Mouse (Mus musculus): ENCODE measurements around the gene Tbc1d4. TPM values are rescaled to one million over a fixed set of nuclear protein-coding genes. Genes with fewer than 3 reads are reported as not detected.

Gene Tbc1d4
- total RNA-seq (2014; rRNA removed) (10.8 and 14.7 TPM in 2 replicates), polyA plus RNA-seq (2015; fragmentation: Nextera tagmentation; extraction: Ambion mirVana) (5.2 and 6.9 TPM in 2 replicates)

DNA sequence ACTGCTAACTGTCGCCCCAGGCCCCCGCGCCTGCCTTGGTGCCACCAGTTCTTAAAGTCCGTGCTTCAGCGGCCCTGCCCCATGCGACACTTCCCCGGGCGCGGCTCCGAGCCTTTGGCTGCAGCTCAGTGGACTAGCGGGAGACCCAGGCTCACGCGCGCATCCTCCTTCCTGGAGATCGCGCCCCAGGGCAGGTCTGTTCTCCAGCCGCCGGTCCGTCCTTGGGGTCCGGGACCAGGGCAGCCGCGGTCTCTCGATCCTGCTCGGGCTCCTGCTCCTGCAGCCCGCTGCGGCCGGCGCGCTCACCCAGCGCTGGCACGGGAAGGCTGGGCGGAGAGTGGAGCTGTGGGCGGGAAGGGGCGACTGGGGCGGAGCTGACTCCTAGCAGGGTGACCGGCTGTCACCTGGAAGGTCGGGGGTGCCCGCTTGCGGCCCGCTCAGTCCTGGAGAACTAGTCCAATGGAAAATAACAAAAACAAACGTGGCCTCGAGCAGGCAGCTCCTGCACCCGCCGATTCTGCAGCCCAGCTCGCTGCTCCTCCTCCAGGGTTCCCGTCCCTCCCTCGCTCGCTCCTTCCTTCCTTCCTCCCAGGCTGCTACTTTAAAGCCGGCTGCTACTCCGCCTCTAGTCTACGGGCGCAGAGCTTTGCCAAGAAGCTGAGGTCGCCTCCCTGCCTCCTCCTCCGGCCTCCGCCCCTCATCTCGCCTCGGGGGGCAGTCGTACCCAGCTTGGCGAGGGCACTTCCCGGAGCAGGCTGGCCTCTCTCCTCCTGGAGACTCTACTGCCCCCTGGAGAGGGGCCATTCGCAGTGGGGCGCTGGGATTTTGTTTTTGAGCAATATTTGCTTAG is at the start of gene Tbc1d4:
Tbc1d4 (minus strand) TSS at position 673 of the 850 bp plus-strand sequence.
- Histone ChIP-seq H3K4me3 (ENCODE audit: low read depth, low read length) (peak within 1 kb of the TSS; percentile 80), H3K4me2 (ENCODE audit: low read depth) (peak within 1 kb of the TSS; percentile 98), H3K9ac (peak within 1 kb of the TSS; percentile 64), H3K27me3 (ENCODE audit: insufficient read depth, low read length) (no peaks in the 10 kb centered on the region), H3K27ac (ENCODE audit: low read depth, low read length) (peak within 1 kb of the TSS; percentile 5; the same call in 1 of the 2 replicates), H3K4me1 (ENCODE audit: insufficient read depth) (no peaks in the 10 kb centered on the region), H3K36me3 (ENCODE audit: insufficient read depth) (no peaks in the 10 kb centered on the region), H3K9me3 (ENCODE audit: low read length) (no peaks in the 10 kb centered on the region)
- TF ChIP-seq CTCF (IDR thresholded peaks at IDR 0.05; ENCODE audit: low read depth) = peak; percentile 76
- WGBS = 2% methylated on average over 62 of the region's 62 CpGs
- ATAC-seq = peak; percentile 82
- peak; percentile 79 for DNase-seq

- WGBS = 87% methylated on average over 10 of the region's 10 CpGs
- Histone ChIP-seq H3K4me3 (ENCODE audit: low read depth, low read length) (no peak overlapping the region), H3K36me3 (ENCODE audit: insufficient read depth) (peaks cover 9% of the 10 kb centered on the region), H3K4me2 (ENCODE audit: low read depth) (no peak overlapping the region), H3K9me3 (ENCODE audit: low read length) (no peaks in the 10 kb centered on the region), H3K27me3 (ENCODE audit: insufficient read depth, low read length) (no peaks in the 10 kb centered on the region), H3K4me1 (ENCODE audit: insufficient read depth) (peaks cover 10% of the 10 kb centered on the region; the same call in 1 of the 2 replicates), H3K27ac (ENCODE audit: low read depth, low read length) (no peak overlapping the region), H3K9ac (no peak overlapping the region)
- ATAC-seq = no peak
- no peak for TF ChIP-seq CTCF (IDR thresholded peaks at IDR 0.05; ENCODE audit: low read depth)
- no peak for DNase-seq
Observed at GRCm38 (mm10) chr14:101656307-101656706, 47.3 kb upstream of the Tbc1d4 start.

GRCm38 (mm10) chr14:101654526-101654909 is 45.5 kb upstream of the Tbc1d4 start:
- no peak overlapping the region for H3K27ac ChIP-seq (ENCODE audit: low read depth, low read length)
- peak; percentile 18 for DNase-seq
- H3K9me3 ChIP-seq (ENCODE audit: low read length) = no peaks in the 10 kb centered on the region
- H3K9ac ChIP-seq = peak overlapping the region; percentile 89
- peak overlapping the region; percentile 88 for H3K4me2 ChIP-seq (ENCODE audit: low read depth)
- H3K4me3 ChIP-seq (ENCODE audit: low read depth, low read length) = peak overlapping the region; percentile 99
- ATAC-seq = no peak
- whole genome bisulfite sequencing = under 1% methylated on average over 9 of the region's 10 CpGs
- H3K27me3 ChIP-seq (ENCODE audit: insufficient read depth, low read length) = no peaks in the 10 kb centered on the region
- TF ChIP-seq CTCF (IDR thresholded peaks at IDR 0.05; ENCODE audit: low read depth) = no peak
- H3K36me3 ChIP-seq (ENCODE audit: insufficient read depth) = 0 out of 2 replicates have a peak, but pooled peaks cover 2% of the 10 kb centered on the region
- peaks cover 10% of the 10 kb centered on the region; the same call in 1 of the 2 replicates for H3K4me1 ChIP-seq (ENCODE audit: insufficient read depth)

DNA sequence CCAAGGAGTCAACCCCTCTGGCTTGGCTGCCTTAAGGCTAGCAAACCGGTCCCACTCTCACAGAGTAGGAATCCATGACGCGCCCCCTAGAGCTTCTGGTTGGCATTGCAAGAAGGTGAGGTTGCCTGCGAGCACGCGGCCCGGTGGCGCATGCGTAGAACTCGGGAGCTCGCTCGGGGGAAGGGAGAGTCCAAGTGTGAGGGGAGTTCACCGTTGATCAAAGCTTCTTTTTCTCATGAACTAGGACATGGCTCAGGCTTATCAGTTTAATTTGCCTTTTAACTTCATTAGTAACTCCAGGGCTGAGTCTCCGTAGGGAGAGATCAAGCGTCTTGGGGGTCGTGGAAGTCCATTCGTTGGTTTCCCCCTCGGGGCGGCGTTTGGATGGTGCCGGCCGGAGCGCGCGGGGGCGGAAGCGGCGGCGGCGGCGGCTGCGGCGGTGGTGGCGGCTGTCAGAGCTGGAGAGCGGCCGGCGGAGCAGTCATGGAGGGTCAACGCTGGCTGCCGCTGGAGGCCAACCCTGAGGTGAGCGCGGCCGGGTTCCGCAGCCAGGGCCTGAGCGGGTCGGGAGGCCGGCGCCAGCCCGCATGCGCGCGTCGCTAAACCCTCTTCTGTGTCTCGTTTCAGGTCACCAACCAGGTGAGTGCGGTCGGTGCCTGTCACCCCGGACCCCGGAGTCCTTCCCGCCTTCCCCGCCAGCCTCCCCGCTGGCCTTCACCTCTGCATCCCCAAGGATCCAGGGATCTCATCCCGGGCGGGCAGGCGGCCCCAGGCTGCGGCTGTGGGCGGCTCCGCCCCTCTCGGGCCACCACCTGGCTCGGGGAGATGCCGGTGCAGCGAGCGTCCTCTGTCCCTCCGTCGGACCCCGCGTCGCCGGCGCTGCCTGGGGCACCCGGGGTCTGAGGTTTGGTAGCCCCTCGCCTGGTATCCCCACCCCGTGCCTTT is 44.9 kb upstream of the Tbc1d4 start, which contains the start of gene Uchl3:
Uchl3 (plus strand) TSS at position 387 of the 945 bp plus-strand sequence.
- under 1% methylated on average over 73 of the region's 81 CpGs for WGBS
- Histone ChIP-seq H3K4me2 (ENCODE audit: low read depth) (peak within 1 kb of the TSS; percentile 88), H3K27me3 (ENCODE audit: insufficient read depth, low read length) (no peaks in the 10 kb centered on the region), H3K27ac (ENCODE audit: low read depth, low read length) (peak within 1 kb of the TSS; percentile 82), H3K9ac (peak within 1 kb of the TSS; percentile 89), H3K4me1 (ENCODE audit: insufficient read depth) (peaks cover 10% of the 10 kb centered on the region; the same call in 1 of the 2 replicates), H3K4me3 (ENCODE audit: low read depth, low read length) (peak within 1 kb of the TSS; percentile 99), H3K9me3 (ENCODE audit: low read length) (no peaks in the 10 kb centered on the region), H3K36me3 (ENCODE audit: insufficient read depth) (no peaks in the 10 kb centered on the region)
- ATAC-seq = peak; percentile 94
- TF ChIP-seq CTCF (IDR thresholded peaks at IDR 0.05; ENCODE audit: low read depth) = peak; percentile 97
- DNase-seq = peak; percentile 99

DNA sequence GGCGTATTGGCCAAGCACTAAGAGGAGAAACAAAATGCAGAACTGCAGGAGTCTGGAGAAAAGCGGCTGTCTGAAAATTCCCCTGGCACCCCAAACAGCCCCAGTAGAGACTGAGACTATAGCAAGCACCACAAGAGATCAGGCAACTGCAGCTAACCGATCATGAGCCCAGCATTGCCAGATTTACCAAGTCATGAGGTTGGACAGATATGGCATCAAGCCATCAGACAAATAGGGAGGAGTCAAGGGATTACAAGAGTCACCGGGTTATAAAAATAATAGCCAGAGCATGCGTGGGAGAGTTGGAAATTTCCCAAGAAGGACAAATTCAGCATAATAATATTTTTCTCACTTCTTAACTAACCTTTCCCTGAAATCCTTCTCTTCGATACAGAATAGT is 43.6 kb upstream of the Tbc1d4 start:
- H3K4me1 ChIP-seq (ENCODE audit: insufficient read depth) = peaks cover 10% of the 10 kb centered on the region; the same call in 1 of the 2 replicates
- no peak overlapping the region for H3K4me3 ChIP-seq (ENCODE audit: low read depth, low read length)
- no peak overlapping the region for H3K9ac ChIP-seq
- H3K4me2 ChIP-seq (ENCODE audit: low read depth) = peak overlapping the region; percentile 88; the same call in 1 of the 2 replicates
- H3K36me3 ChIP-seq (ENCODE audit: insufficient read depth) = no peaks in the 10 kb centered on the region
- H3K27me3 ChIP-seq (ENCODE audit: insufficient read depth, low read length) = no peaks in the 10 kb centered on the region
- no peaks in the 10 kb centered on the region for H3K9me3 ChIP-seq (ENCODE audit: low read length)
- 86% methylated on average over 6 of the region's 6 CpGs for WGBS
- ATAC-seq = no peak
- no peak for DNase-seq
- no peak for TF ChIP-seq CTCF (IDR thresholded peaks at IDR 0.05; ENCODE audit: low read depth)
- no peak overlapping the region for H3K27ac ChIP-seq (ENCODE audit: low read depth, low read length)

DNA sequence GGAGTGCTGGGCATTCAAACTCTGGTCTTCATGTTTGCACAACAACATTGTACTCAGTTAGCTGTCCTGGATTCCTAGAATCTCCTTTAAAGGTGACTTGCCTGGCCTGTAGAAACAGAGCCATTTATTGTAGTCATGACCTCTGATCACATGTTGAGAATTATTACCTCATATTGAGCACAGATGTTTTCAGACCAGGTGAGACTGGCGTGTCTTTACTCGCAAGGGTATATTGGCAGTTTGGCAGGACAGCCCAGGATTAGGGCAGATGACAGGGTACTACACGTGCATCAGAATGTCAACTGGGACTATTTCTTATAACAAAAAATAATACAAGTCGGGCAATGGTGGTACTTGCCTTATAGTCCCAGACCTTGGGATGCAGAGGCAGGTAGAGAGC is 41.6 kb upstream of the Tbc1d4 start:
- H3K4me1 ChIP-seq (ENCODE audit: insufficient read depth) = peaks cover 9% of the 10 kb centered on the region; the same call in 1 of the 2 replicates
- H3K36me3 ChIP-seq (ENCODE audit: insufficient read depth) = no peaks in the 10 kb centered on the region

More for the DNA sequence above, 41.6 kb upstream of the Tbc1d4 start:
- no peak overlapping the region for H3K4me3 ChIP-seq (ENCODE audit: low read depth, low read length)
- H3K4me2 ChIP-seq (ENCODE audit: low read depth) = no peak overlapping the region
- TF ChIP-seq CTCF (IDR thresholded peaks at IDR 0.05; ENCODE audit: low read depth) = no peak
- DNase-seq = no peak
- H3K27ac ChIP-seq (ENCODE audit: low read depth, low read length) = no peak overlapping the region
- H3K9me3 ChIP-seq (ENCODE audit: low read length) = no peaks in the 10 kb centered on the region
- H3K27me3 ChIP-seq (ENCODE audit: insufficient read depth, low read length) = no peaks in the 10 kb centered on the region
- 91% methylated on average over 4 of the region's 4 CpGs for WGBS
- no peak overlapping the region for H3K9ac ChIP-seq
- no peak for ATAC-seq

Measured in forebrain, postnatal 0 days (tissue).